Mouse (Mus musculus) heart, adult 2 months (tissue): ENCODE results near the gene Efcab12.

ENCODE experiments used
- CTCF ChIP-seq: fragments of 200-600 bp; IDR thresholded peaks from 2 replicates; pipeline ENCODE4 v1.8.1; 2022; ENCODE audit warnings: antibody characterized with exemption, mild to moderate bottlenecking, moderate library complexity
- EP300 ChIP-seq: fragments of 200-500 bp; IDR thresholded peaks from 2 replicates; pipeline ENCODE4 v1.6.1; 2011; ENCODE audit warnings: low read depth, low read length, control low read depth; ENCODE audit not compliant: insufficient read depth
- POLR2A ChIP-seq: fragments of 200-500 bp; IDR thresholded peaks from 2 replicates; pipeline ENCODE4 v1.6.1; 2011; ENCODE audit warnings: mild to moderate bottlenecking, low read depth, low read length, control low read depth; ENCODE audit not compliant: insufficient read depth

GRCm38 (mm10) chr6:115807464-115808195 lies 30.6 kb downstream of the Efcab12 start:
- no peak for TF ChIP-seq EP300
- TF ChIP-seq POLR2A, result no peak
- no peak for TF ChIP-seq CTCF
